Mouse (Mus musculus) cortical plate, adult 2 months (tissue): ENCODE results near the gene T2.

ENCODE experiments used
- CTCF ChIP-seq: fragments of 200-500 bp; IDR thresholded peaks from 2 replicates; pipeline ENCODE4 v1.5.1; 2011; ENCODE audit warnings: mild to moderate bottlenecking, control low read depth, low read length; ENCODE audit not compliant: insufficient read depth; ENCODE audit errors: extremely low read depth
- POLR2A ChIP-seq: fragments of 200-500 bp; IDR thresholded peaks from 2 replicates; pipeline ENCODE4 v1.6.1; 2011; ENCODE audit warnings: mild to moderate bottlenecking, low read length, control low read depth; ENCODE audit not compliant: insufficient read depth; ENCODE audit errors: extremely low read depth

GRCm38 (mm10) chr17:8368570-8368969, 12.8 kb downstream of the T2 start:
- no peak for TF ChIP-seq CTCF
- no peak for TF ChIP-seq POLR2A
